Mouse (Mus musculus) myocyte (in vitro differentiated cells): ENCODE data around the gene Ppp1r16b.

Source experiments
- CEBPB ChIP-seq: IDR thresholded peaks from 2 replicates; pipeline ENCODE4 v1.6.1; 2011; ENCODE audit warnings: mild to moderate bottlenecking, moderate library complexity; ENCODE audit not compliant: poor library complexity, insufficient read depth, severe bottlenecking
- POLR2A ChIP-seq: IDR thresholded peaks from one replicate; pipeline ENCODE4 v1.6.1; 2011; ENCODE audit warnings: low read depth, mild to moderate bottlenecking, control low read depth, moderate library complexity; ENCODE audit not compliant: insufficient read length
- POLR2AphosphoS2 ChIP-seq: IDR thresholded peaks from one replicate; pipeline ENCODE4 v1.6.1; 2011; ENCODE audit warnings: low read depth, control low read depth; ENCODE audit not compliant: insufficient read length

DNA sequence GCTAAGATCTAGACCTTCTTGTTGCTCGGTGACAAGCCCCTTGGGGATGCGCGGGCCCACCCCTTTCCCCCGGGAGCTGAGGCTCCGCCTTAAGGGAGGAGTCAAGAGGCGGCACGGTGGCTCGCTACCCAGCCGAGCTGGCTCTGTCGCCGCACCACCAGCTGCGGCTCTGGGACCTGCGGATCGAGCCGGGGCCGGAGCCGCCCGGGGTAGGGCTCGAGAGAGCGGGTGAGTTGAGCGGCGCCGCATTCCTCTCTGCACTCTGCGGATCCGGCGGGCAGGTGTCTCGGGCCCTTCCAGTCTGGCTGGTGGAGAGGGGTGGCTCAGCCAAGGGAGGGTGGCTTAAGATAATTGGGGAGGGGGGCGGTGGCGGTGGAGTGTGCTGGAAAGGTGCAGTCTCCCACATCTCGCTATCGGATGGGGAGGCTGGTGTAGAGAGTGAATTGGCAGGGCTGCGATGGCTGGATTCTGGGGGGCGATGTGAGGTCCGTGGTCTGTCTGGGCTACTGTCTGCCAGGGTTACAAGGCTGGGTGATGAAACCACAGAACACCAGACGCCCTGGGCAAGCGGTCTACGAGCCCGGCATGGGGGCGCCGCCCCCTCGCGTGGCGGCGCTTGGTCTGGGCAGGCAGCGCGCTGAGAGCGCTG lies 1.9 kb downstream of the Ppp1r16b start:
- TF ChIP-seq CEBPB (no peak), POLR2A (no peak), POLR2AphosphoS2 (no peak)
